Mouse (Mus musculus) midbrain, embryonic 16.5 days (tissue): ENCODE results near the gene Gm10720. TPM values are rescaled to one million over a fixed set of nuclear protein-coding genes. Genes with fewer than 3 reads are reported as not detected.
"Not testable (repeated sequence)": the region's sequence is repeated elsewhere in the genome, so short reads cannot be mapped to it uniquely, and the experiment has no call there.

Experiments used
- ATAC-seq: fragments of 200-750 bp; cut with Nextera tagmentation; 2 replicates; pipeline ENCODE4 v1.8.0; 2017; ENCODE audit warnings: moderate TSS enrichment
- H3K27ac ChIP-seq: fragments of 300-500 bp; sonication (generic); 2 replicates; pipeline ENCODE4 v1.5.1; 2014; ENCODE audit warnings: mild to moderate bottlenecking, low read length, mixed read lengths
- H3K27me3 ChIP-seq: fragments of 300-500 bp; sonication (generic); 2 replicates; pipeline ENCODE4 v1.6.1; 2014; ENCODE audit warnings: low read depth, low read length, mixed read lengths; ENCODE audit not compliant: control insufficient read depth, insufficient read depth
- H3K36me3 ChIP-seq: fragments of 300-500 bp; sonication (generic); 2 replicates; pipeline ENCODE4 v1.6.1; 2014; ENCODE audit warnings: mild to moderate bottlenecking, low read length, moderate library complexity, mixed read lengths; ENCODE audit not compliant: control insufficient read depth, insufficient read depth
- H3K4me1 ChIP-seq: fragments of 300-500 bp; sonication (generic); 2 replicates; pipeline ENCODE4 v1.6.1; 2014; ENCODE audit warnings: mild to moderate bottlenecking, low read length, mixed read lengths; ENCODE audit not compliant: control insufficient read depth, insufficient read depth
- H3K4me2 ChIP-seq: fragments of 300-500 bp; sonication (generic); 2 replicates; pipeline ENCODE4 v1.6.1; 2014; ENCODE audit warnings: mild to moderate bottlenecking, low read length, mixed read lengths
- H3K4me3 ChIP-seq: fragments of 300-500 bp; sonication (generic); 2 replicates; pipeline ENCODE4 v1.5.1; 2014; ENCODE audit warnings: low read depth, mild to moderate bottlenecking, low read length, moderate library complexity, mixed read lengths
- H3K9ac ChIP-seq: fragments of 300-500 bp; sonication (generic); 2 replicates; pipeline ENCODE4 v1.6.1; 2014; ENCODE audit warnings: low read depth, low read length, mixed read lengths
- H3K9me3 ChIP-seq: fragments of 300-500 bp; sonication (generic); replicated peaks from 2 replicates; pipeline ENCODE4 v1.6.1; 2014; ENCODE audit warnings: mild to moderate bottlenecking, low read length, mixed read lengths; ENCODE audit not compliant: control insufficient read depth, poor library complexity, severe bottlenecking
- WGBS: fragments of 180-500 bp; shearing (Covaris S2); extraction: QIAGEN DNeasy Blood & Tissue Kit; methylation state at CpG from one replicate; pipeline ENCODE4 v1.1.7; 2014; 5-methylcytosine and 5-hydroxymethylcytosine counted together
- polyA plus RNA-seq: library from polyadenylated mRNA; unstranded; fragments of >200 nt; fragmentation: Nextera tagmentation; extraction: Ambion mirVana; gene quantifications from 2 replicates; pipeline ENCODE4 v1.2.1, GENCODE M21; 2015

Gene Gm10720
- polyA plus RNA-seq, result not detected in 2 replicates

- H3K9me3 ChIP-seq, H3K27me3 ChIP-seq, ATAC-seq, H3K36me3 ChIP-seq, H3K27ac ChIP-seq, H3K4me1 ChIP-seq, H3K4me2 ChIP-seq, H3K4me3 ChIP-seq, H3K9ac ChIP-seq: not testable (repeated sequence)
- WGBS, result 74% methylated on average over 4 of the region's 9 CpGs
Observed at GRCm38 (mm10) chr9:3015354-3015753, at the start of gene Gm10720. Gene Gm10720 (plus strand): TSS chr9:3015654.

- not testable (repeated sequence) for H3K36me3 ChIP-seq, H3K4me2 ChIP-seq, ATAC-seq, H3K9me3 ChIP-seq, H3K27me3 ChIP-seq, H3K4me3 ChIP-seq, H3K9ac ChIP-seq, H3K4me1 ChIP-seq, H3K27ac ChIP-seq
- WGBS, result 74% methylated on average over 12 of the region's 12 CpGs
Observed at GRCm38 (mm10) chr9:3000445-3000972, 14.9 kb upstream of the Gm10720 start, which contains the start of gene Gm10722. Gene Gm10722 (plus strand): TSS chr9:3000922.

- 65% methylated on average over 8 of the region's 8 CpGs for WGBS
- H3K27ac ChIP-seq, H3K36me3 ChIP-seq, H3K9me3 ChIP-seq, H3K4me1 ChIP-seq, H3K9ac ChIP-seq, H3K4me2 ChIP-seq, H3K4me3 ChIP-seq, ATAC-seq, H3K27me3 ChIP-seq: not testable (repeated sequence)
Observed at GRCm38 (mm10) chr9:3001006-3001405, 14.4 kb upstream of the Gm10720 start.

GRCm38 (mm10) chr9:3001948-3002659, 13.3 kb upstream of the Gm10720 start:
- not testable (repeated sequence) for H3K9ac ChIP-seq, H3K4me3 ChIP-seq, H3K36me3 ChIP-seq, H3K9me3 ChIP-seq, H3K4me2 ChIP-seq, H3K27me3 ChIP-seq, H3K27ac ChIP-seq, H3K4me1 ChIP-seq
- 64% methylated on average over 8 of the region's 11 CpGs for WGBS
- peak; percentile 91 for ATAC-seq

GRCm38 (mm10) chr9:3002794-3003396, 12.6 kb upstream of the Gm10720 start, which contains the start of gene Gm11168:
Gene Gm11168 (plus strand): TSS chr9:3003346.
- not testable (repeated sequence) for H3K9ac ChIP-seq, H3K4me1 ChIP-seq, H3K4me3 ChIP-seq, H3K36me3 ChIP-seq, H3K27me3 ChIP-seq, H3K27ac ChIP-seq, H3K9me3 ChIP-seq, H3K4me2 ChIP-seq, ATAC-seq
- WGBS, result 69% methylated on average over 6 of the region's 14 CpGs

- H3K4me1 ChIP-seq, ATAC-seq, H3K9me3 ChIP-seq, H3K36me3 ChIP-seq, H3K27ac ChIP-seq, H3K4me3 ChIP-seq, H3K27me3 ChIP-seq, H3K9ac ChIP-seq, H3K4me2 ChIP-seq: not testable (repeated sequence)
- 88% methylated on average over 1 of the region's 5 CpGs for WGBS
Observed at GRCm38 (mm10) chr9:3006179-3006578, 9.3 kb upstream of the Gm10720 start.

GRCm38 (mm10) chr9:3006636-3007035, 8.8 kb upstream of the Gm10720 start:
- not testable (repeated sequence) for H3K4me2 ChIP-seq, H3K36me3 ChIP-seq, H3K27me3 ChIP-seq, H3K4me3 ChIP-seq, H3K27ac ChIP-seq, H3K9me3 ChIP-seq, H3K4me1 ChIP-seq, H3K9ac ChIP-seq
- peak; percentile 81 for ATAC-seq
- 74% methylated on average over 7 of the region's 8 CpGs for WGBS

- ATAC-seq, result peak; percentile 47
- H3K9me3 ChIP-seq, H3K4me1 ChIP-seq, H3K27ac ChIP-seq, H3K36me3 ChIP-seq, H3K4me2 ChIP-seq, H3K9ac ChIP-seq, H3K27me3 ChIP-seq, H3K4me3 ChIP-seq: not testable (repeated sequence)
- WGBS, result 79% methylated on average over 6 of the region's 9 CpGs
Observed at GRCm38 (mm10) chr9:3007272-3007671, 8.2 kb upstream of the Gm10720 start.

GRCm38 (mm10) chr9:3009331-3009730, 6.1 kb upstream of the Gm10720 start:
- not testable (repeated sequence) for H3K9me3 ChIP-seq, H3K27ac ChIP-seq, H3K4me2 ChIP-seq, H3K9ac ChIP-seq, H3K27me3 ChIP-seq, H3K4me1 ChIP-seq, H3K4me3 ChIP-seq, H3K36me3 ChIP-seq
- peak; percentile 57; the same call in 1 of the 2 replicates for ATAC-seq
- WGBS, result no CpG with 5 or more reads among the region's 5 CpGs
